Mouse (Mus musculus) C2C12 (cell line): Measurements from ENCODE around the gene Esyt2. TPM values are rescaled to one million over a fixed set of nuclear protein-coding genes. Genes with fewer than 3 reads are reported as not detected.

Experiments
- H3K27me3 ChIP-seq: one replicate; pipeline ENCODE4 v1.6.1; 2011; ENCODE audit not compliant: control insufficient read depth, insufficient read depth, insufficient read length
- H3K36me3 ChIP-seq: one replicate; pipeline ENCODE4 v1.6.1; 2011; ENCODE audit not compliant: control insufficient read depth, insufficient read depth
- H3K4me3 ChIP-seq: one replicate; pipeline ENCODE4 v1.5.1; 2011; ENCODE audit warnings: mild to moderate bottlenecking, control low read depth; ENCODE audit not compliant: poor library complexity, insufficient read depth, severe bottlenecking
- H3K79me2 ChIP-seq: one replicate; pipeline ENCODE4 v1.6.1; 2011; ENCODE audit not compliant: control insufficient read depth, insufficient read depth
- H3K79me3 ChIP-seq: one replicate; pipeline ENCODE4 v1.6.1; 2011; ENCODE audit warnings: low read depth, control low read depth
- H3ac ChIP-seq: one replicate; pipeline ENCODE3; 2011; ENCODE audit warnings: low read depth; ENCODE audit not compliant: control insufficient read depth, insufficient read length
- CEBPB ChIP-seq: IDR thresholded peaks from one replicate; pipeline ENCODE4 v1.6.1; 2011; ENCODE audit warnings: low read depth, mild to moderate bottlenecking, control low read depth, moderate library complexity
- CTCF ChIP-seq: IDR thresholded peaks from one replicate; pipeline ENCODE4 v1.5.1; 2011; ENCODE audit not compliant: control insufficient read depth, insufficient read depth, insufficient read length
- FOSL1 ChIP-seq: IDR thresholded peaks from one replicate; pipeline ENCODE4 v1.8.0; 2011; ENCODE audit warnings: mild to moderate bottlenecking, low read length; ENCODE audit not compliant: poor library complexity, insufficient read depth, severe bottlenecking
- MAX ChIP-seq: IDR thresholded peaks from one replicate; pipeline ENCODE4 v1.6.1; 2011; ENCODE audit warnings: mild to moderate bottlenecking, control low read depth
- MYOD1 ChIP-seq: IDR thresholded peaks from one replicate; pipeline ENCODE4 v1.6.1; 2011; ENCODE audit warnings: low read depth; ENCODE audit not compliant: control insufficient read depth, insufficient read length
- MYOG ChIP-seq: IDR thresholded peaks from one replicate; pipeline ENCODE4 v1.6.1; 2011; ENCODE audit not compliant: control insufficient read depth, insufficient read length; ENCODE audit errors: extremely low read depth
- USF1 ChIP-seq: IDR thresholded peaks from one replicate; pipeline ENCODE4 v1.6.1; 2011; ENCODE audit warnings: low read depth, mild to moderate bottlenecking, control low read depth, moderate library complexity
- polyA plus RNA-seq: library from polyadenylated mRNA; unstranded; fragments of >200 nt; fragmentation: generic; extraction: Trizol; gene quantifications from one replicate; pipeline ENCODE4 v1.2.1, GENCODE M21; 2012; ENCODE audit warnings: missing spikeins

The Esyt2 gene
- polyA plus RNA-seq, 1 experiment: 19.3 TPM

DNA sequence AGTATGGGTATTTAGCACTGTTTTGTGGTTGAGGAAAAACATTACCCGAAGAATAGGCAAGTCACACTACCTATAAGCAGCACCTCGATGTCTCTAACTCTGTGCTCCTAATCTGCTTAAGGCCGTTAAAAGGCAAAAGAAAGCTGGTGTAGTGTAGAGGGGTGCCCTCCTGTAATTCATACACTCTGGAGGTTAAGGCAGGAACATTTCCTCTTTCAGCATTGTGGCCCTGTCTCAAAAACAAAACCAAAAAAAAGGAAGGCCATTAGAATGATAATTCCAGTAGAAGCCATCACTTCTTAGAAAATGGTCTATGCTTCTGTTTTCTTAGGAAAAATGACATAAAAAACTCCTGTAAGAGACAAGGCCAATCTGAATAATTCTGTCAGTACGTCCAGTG lies 70.0 kb downstream of the Esyt2 start:
- no peaks in the 10 kb centered on the region for H3K27me3 ChIP-seq
- TF ChIP-seq MYOD1 (no peak), MAX (no peak), FOSL1 (no peak), USF1 (no peak), MYOG (no peak), CTCF (no peak), CEBPB (no peak)
- no peak overlapping the region for H3ac ChIP-seq
- no peaks in the 10 kb centered on the region for H3K79me3 ChIP-seq
- H3K79me2 ChIP-seq: no peaks in the 10 kb centered on the region
- H3K36me3 ChIP-seq: peaks cover 76% of the 10 kb centered on the region
- H3K4me3 ChIP-seq: no peak overlapping the region

DNA sequence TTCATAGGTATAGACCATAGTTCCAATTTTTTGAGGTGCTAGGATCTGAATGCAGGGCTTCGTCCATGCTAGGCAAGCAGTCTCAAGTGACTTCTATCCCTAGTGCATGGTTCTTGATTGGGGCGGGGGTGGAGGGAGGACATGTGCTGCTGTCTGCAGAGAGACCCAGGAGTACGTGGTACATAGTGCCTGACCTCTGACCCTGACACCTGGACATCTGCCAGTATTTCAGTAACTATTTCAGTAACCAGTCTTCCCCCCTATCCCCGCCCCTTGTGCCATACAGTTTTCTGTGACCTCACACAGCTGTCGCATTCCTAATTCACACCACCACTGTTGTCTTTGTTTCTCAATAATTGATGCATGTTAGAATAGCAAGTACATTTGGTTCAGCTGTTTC lies 71.4 kb downstream of the Esyt2 start:
- H3K79me3 ChIP-seq: no peaks in the 10 kb centered on the region
- no peaks in the 10 kb centered on the region for H3K79me2 ChIP-seq
- peaks cover 75% of the 10 kb centered on the region for H3K36me3 ChIP-seq
- TF ChIP-seq USF1 (no peak), FOSL1 (no peak), CEBPB (no peak), MYOD1 (no peak), MAX (no peak), MYOG (no peak), CTCF (no peak)
- no peak overlapping the region for H3K4me3 ChIP-seq
- H3ac ChIP-seq: no peak overlapping the region
- H3K27me3 ChIP-seq: no peaks in the 10 kb centered on the region

DNA sequence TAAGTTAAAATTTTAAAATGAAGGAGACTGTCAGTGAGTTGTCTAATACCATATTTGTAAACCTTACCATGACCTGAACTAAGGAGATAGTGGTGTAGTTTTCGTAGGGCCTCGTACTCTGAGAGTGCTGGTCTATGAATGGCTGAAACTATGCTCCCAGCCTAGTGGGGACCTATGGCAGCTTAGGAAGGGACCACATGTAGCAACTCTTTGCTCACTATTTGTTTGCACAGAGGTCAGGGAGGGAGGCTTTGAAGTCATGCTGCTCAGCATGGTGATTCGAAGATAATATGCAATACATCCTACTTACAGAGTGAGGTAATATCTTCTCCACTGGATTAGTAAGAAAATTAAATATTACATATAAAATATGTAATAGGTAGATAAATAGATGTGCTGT lies 73.7 kb downstream of the Esyt2 start:
- Histone ChIP-seq H3K79me3 (no peaks in the 10 kb centered on the region), H3K4me3 (no peak overlapping the region), H3K36me3 (peaks cover 65% of the 10 kb centered on the region), H3K79me2 (no peaks in the 10 kb centered on the region), H3K27me3 (no peaks in the 10 kb centered on the region), H3ac (no peak overlapping the region)
- TF ChIP-seq MAX (no peak), FOSL1 (no peak), MYOG (no peak), CEBPB (no peak), CTCF (no peak), MYOD1 (no peak), USF1 (no peak)

DNA sequence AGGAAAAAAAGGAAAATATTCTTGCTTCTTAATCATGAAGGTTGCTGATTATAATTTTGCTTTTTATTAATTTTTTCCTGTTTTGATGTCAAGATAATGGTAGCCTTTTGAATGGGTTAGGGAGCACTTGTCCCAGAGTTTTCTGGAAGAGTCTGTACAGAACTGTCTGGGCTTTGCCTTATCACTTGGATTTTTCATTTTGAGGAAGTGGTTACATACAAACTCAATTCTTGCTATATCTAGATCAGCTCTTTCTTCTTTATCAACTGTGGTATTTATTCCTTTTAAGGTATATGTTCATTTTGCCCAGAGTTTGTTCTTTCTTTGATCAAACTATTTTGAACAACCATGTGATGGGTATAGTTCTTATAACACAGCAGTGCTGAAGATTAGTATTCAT lies 81.1 kb downstream of the Esyt2 start:
- no peaks in the 10 kb centered on the region for H3K79me2 ChIP-seq
- no peaks in the 10 kb centered on the region for H3K79me3 ChIP-seq
- peaks cover 62% of the 10 kb centered on the region for H3K36me3 ChIP-seq
- no peak overlapping the region for H3K4me3 ChIP-seq
- no peak overlapping the region for H3ac ChIP-seq
- TF ChIP-seq MAX: no peak
- no peak for TF ChIP-seq MYOD1
- no peak for TF ChIP-seq USF1
- no peak for TF ChIP-seq CEBPB
- H3K27me3 ChIP-seq: no peaks in the 10 kb centered on the region

DNA sequence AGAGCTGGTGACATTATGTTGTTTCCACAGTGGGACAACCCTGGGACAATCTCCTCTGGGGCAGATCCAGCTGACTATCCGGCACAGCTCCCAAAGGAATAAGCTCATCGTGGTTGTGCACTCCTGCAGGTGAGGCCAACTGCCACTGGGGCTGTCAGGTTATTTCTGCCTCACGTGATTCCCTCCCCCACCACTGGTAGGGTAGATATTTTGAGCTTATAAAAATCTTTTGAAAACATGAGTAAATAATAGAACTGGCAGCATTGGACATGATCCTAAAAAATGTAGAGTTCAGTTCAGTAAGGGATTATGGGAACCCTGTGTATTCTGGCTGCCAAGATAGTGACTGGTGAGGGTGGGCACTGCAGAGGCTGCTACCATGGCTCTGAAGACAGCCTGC lies 85.9 kb downstream of the Esyt2 start:
- H3K79me2 ChIP-seq: no peaks in the 10 kb centered on the region
- H3K36me3 ChIP-seq: peaks cover 92% of the 10 kb centered on the region
- H3K27me3 ChIP-seq: no peaks in the 10 kb centered on the region
- H3K79me3 ChIP-seq: no peaks in the 10 kb centered on the region
- H3ac ChIP-seq: no peak overlapping the region
- TF ChIP-seq CEBPB (no peak), USF1 (no peak), MYOG (no peak), MYOD1 (no peak), MAX (no peak)
- no peak overlapping the region for H3K4me3 ChIP-seq

DNA sequence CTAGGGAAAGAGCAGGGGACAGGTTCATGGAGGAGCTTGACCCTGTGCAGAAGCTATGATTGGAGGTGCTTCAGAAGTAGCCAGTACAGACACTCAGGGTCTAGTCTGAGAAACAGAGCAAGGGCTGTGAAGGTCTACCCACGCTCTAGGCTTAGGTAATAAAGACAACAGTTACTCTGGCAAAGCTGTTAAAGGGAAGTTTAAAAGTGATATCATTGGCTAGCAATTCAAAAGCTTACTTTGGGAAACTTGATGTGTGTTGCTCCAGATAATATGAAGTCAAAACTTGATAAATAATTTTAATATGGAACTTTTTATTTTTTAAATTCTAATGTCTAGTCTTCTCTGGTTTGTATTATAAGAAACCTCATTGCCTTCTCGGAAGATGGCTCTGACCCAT lies 86.3 kb downstream of the Esyt2 start:
- TF ChIP-seq CEBPB: no peak
- no peak for TF ChIP-seq FOSL1
- TF ChIP-seq MAX: no peak
- TF ChIP-seq CTCF: no peak
- TF ChIP-seq MYOD1: no peak
- no peak for TF ChIP-seq MYOG
- TF ChIP-seq USF1: no peak
- Histone ChIP-seq H3K27me3 (no peaks in the 10 kb centered on the region), H3K79me3 (no peaks in the 10 kb centered on the region), H3K36me3 (peaks cover 91% of the 10 kb centered on the region), H3K4me3 (no peak overlapping the region), H3K79me2 (no peaks in the 10 kb centered on the region), H3ac (no peak overlapping the region)
